Mouse (Mus musculus) spleen, adult 2 months (tissue): ENCODE results near the gene Zmynd19.

Experiments
- CTCF ChIP-seq: fragments of 200-500 bp; IDR thresholded peaks from 2 replicates; pipeline ENCODE4 v1.5.1; 2011; ENCODE audit warnings: mild to moderate bottlenecking, inconsistent platforms; ENCODE audit not compliant: insufficient read depth, insufficient read length, insufficient replicate concordance; ENCODE audit errors: extremely low read depth
- POLR2A ChIP-seq: fragments of 200-500 bp; IDR thresholded peaks from 2 replicates; pipeline ENCODE4 v1.6.1; 2011; ENCODE audit warnings: low read depth, low read length, inconsistent platforms

- TF ChIP-seq CTCF (no peak), POLR2A (no peak)
Measured at GRCm38 (mm10) chr2:24919839-24920175, 29.8 kb upstream of the Zmynd19 start.
